Mouse (Mus musculus) olfactory bulb, adult 2 months (tissue): ENCODE data around the gene Tshz2.

Source experiments
- CTCF ChIP-seq: fragments of 200-500 bp; IDR thresholded peaks from 2 replicates; pipeline ENCODE4 v1.5.1; 2012; ENCODE audit warnings: low read depth, mild to moderate bottlenecking, low read length, moderate library complexity; ENCODE audit not compliant: insufficient read depth
- POLR2A ChIP-seq: fragments of 200-500 bp; IDR thresholded peaks from 2 replicates; pipeline ENCODE4 v1.6.1; 2012; ENCODE audit warnings: mild to moderate bottlenecking, low read depth, low read length, moderate library complexity; ENCODE audit not compliant: insufficient read depth

DNA sequence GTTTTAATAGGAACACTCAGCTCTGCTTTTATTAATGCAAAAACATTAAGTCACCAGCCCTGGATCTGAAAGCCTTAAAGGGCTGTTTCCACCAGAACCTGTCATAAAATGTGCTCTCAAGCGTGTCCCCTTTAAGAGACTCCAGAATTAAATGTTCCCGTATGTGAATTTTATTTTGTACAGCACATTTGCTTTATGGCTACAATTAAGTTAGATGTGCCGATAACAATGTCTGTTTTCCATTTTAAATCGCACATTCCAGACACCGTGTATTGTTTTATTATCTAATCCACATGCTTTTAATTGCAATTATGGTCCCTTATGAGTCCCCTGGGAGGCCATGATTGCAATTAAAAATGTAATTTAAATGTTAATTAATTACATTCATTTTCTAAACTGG, 178.8 kb downstream of the Tshz2 start:
- TF ChIP-seq POLR2A (no peak), CTCF (no peak)
